Mouse (Mus musculus) CD4-positive, CD25-positive, alpha-beta regulatory T cell, adult 2 months (primary cell): ENCODE data around the gene C3.

Source experiments
- DNase-seq: peaks from one replicate; pipeline ENCODE4 v3.0.0-alpha.2; 2012; ENCODE audit warnings: low read depth, low spot score

The C3 gene

GRCm38 (mm10) chr17:57223313-57223712 is 4.6 kb downstream of the C3 start:
- DNase-seq, result no peak

DNA sequence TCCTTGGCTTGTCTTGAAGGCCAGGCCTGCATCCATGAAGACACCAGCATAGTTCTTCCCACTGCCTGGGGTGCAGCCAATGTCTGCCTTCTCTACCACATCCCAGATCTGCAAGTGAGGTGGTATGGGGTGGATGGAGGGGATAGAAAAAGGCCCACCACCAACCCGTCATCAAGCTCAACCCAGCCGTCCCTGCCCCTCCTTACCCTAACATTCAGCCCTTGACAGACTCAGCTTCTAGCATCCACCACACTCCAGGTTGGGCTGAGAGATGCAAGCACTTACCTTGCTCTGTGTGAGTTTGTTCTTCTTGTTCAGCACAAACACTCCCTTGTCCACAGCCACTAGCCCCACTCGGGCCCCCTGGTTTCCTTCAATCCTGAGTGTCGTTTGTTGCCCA is 6.0 kb downstream of the C3 start:
- no peak for DNase-seq

- DNase-seq, result peak; percentile 67
These were observed 8.1 kb downstream of the C3 start for GRCm38 (mm10) chr17:57219884-57220207.

DNA sequence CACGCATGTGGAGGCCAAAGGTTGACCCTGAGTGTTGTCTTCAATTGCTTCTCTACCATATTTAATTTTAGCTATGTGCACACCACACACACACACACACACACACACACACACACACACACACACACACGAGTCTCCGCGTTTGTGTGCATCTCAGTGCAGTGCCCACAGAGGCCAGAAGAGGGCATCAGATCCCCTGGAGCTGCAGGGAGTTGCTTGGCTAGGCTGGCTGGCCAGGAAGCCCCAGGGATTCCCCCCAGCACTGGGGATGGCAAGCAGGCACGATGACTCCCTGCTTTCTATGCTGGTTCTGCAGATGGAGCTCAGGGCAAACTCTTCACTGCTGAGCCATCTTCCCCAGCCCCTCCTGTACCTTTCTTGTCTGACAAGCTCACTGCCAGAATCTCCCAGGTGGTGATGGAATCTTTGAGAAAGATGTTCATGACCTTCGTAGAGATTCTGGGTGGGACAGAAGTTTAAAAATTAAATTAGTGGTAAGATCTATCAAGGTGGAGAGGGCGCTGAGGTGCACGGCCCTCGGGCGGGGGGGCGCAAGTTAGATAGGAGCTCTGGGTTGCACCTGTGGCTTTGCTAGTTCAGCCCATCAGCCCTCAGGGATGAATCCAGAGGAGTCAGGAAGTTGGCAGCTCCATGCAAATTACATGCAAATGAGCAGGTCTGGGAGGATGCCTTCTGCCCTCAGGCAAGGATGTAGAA is 8.6 kb downstream of the C3 start:
- peak; percentile 88 for DNase-seq

GRCm38 (mm10) chr17:57218335-57218900 is 9.5 kb downstream of the C3 start:
- DNase-seq, result no peak

GRCm38 (mm10) chr17:57214676-57215387 is 13.1 kb downstream of the C3 start:
- peak; percentile 48 for DNase-seq

DNA sequence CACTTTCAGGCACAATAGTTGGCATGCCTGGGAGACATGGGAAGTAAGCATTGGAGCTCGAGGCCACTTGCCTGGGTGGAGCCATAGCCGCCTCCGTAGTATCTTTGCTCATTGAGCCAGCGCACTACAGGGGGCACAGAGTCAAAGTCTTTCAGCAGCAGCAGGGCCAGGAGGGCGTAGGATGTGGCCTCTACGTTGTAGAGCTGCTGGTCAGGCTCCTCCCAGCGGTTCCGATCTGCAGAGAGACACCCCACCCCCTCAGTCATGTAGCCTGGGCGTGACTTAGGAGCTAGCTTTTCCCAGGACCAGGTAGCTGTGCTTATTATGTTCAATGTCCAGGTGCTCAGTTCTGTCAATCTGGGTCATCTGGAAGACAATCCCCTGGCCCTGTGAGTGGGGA is 16.4 kb downstream of the C3 start:
- no peak for DNase-seq

- DNase-seq, result peak; percentile 77
These were observed 18.6 kb downstream of the C3 start for GRCm38 (mm10) chr17:57209330-57209729.

- DNase-seq, result no peak
These were observed 20.0 kb downstream of the C3 start for GRCm38 (mm10) chr17:57207938-57208337.

- no peak for DNase-seq
These were observed 25.9 kb downstream of the C3 start for GRCm38 (mm10) chr17:57201841-57202724.

GRCm38 (mm10) chr17:57198252-57198651 is 29.7 kb downstream of the C3 start:
- no peak for DNase-seq

GRCm38 (mm10) chr17:57195326-57196010 is 32.5 kb downstream of the C3 start:
- DNase-seq, result no peak

DNA sequence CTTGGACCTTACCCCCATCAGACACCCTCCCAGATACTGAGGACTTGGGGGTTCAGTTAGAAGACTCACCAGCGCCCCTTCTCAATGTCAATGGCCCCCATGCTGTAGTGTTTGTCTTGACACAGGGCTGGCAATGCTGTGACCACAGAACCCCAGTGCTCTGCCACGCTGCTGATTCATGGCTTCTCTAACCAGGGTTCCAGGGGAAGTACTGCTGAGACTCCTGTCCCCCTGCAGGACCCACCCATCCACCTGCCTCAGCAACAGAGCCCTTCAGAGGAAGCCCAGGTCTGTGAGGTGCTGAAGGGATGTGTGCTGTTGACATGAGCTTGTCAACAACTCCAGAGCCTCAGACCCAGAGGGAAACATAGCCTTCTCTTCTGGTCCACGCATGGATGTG is 33.2 kb downstream of the C3 start:
- peak; percentile 8 for DNase-seq

DNA sequence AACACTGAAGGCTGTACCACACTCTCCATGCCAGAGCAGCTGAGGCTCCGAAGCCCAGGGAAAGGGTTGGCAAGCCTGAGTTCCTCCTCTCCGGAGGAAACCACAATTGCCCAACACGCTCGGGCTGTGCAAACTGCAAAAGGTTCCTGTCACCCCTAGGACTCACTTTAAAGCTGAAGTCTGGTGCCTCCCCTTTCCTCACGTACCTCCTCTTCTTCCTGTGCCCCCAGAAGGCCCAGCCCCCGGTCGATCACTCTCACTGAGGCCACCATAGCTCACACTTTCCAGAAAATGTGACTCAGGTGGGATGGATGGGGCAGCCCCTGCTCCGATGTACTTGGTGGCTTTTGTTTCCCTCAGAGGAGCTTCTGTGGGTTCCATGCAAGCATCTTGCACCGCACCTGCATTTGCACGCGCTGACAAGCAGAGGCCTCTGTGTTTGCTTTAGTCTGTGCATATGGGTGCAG is 33.9 kb downstream of the C3 start, which contains the start of gene Tnfsf14:
TSS of gene Tnfsf14 (minus strand) at position 137 of the 467 bp plus-strand sequence.
- DNase-seq, result peak; percentile 63

- peak; percentile 43 for DNase-seq
These were observed 39.3 kb downstream of the C3 start for GRCm38 (mm10) chr17:57188510-57189192.

DNA sequence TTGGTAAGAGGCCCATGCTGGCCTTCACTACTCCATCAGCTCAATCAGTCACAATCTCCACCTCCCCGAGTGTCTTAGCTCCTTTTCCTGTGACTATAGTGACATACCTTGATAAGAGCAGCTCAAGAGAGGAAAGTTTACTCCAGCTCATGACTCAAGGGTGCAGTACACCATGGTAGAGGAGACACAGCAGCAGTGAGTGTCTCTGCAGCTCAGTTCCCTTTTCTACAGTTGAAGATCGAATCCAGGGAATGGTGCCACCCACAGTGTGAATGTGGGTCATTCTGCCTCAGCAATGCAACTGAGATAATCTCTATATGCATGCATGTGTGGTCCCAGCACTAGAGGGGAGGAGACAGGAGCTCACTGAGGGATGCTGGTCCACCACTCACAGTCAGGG is 42.3 kb downstream of the C3 start:
- DNase-seq, result no peak

GRCm38 (mm10) chr17:57182871-57183270 is 45.1 kb downstream of the C3 start:
- no peak for DNase-seq

DNA sequence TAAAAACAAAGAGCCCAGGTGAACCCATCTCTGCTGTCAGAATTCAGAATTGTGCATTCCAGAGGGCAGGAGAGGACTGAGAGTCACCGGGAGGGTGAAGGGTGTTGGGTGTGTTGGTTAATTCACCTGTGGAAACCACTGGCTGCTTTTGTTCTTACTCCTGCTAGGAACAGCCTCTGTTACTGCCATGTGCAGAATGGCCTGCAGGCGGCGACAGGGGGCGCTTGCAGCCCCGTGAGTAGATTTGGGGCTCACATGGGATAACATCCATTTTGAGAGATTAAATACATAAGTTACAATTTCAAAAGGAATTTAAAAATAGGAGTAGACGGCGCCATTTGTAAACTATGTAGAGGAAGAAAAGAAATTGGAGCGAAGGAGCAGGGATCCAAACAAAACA is 47.6 kb downstream of the C3 start:
- DNase-seq, result peak; percentile 80

- DNase-seq, result no peak
These were observed 54.6 kb downstream of the C3 start for GRCm38 (mm10) chr17:57173351-57173750.

DNA sequence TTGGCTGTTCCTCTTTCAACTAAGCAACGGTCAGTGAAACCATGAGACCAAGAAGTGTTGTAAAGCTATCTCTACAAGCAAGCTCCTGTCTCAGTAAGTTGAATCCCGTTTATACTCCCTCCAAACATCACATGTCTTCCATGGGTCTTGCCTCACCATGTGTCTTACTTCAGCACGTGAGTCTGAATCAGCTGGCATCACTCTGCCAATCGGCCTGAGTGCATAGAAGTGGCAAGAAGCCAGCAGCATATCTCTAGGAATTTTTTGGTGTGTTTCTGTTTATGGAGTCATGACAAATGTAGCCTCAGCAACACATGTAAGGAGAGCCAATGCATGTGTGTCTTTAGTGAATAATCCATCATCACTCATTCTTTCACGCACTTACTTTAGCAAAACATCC is 55.6 kb downstream of the C3 start:
- DNase-seq, result no peak
